Mouse (Mus musculus) midbrain, embryonic 14.5 days (tissue): ENCODE results near the gene Pigr. TPM values are rescaled to one million over a fixed set of nuclear protein-coding genes. Genes with fewer than 3 reads are reported as not detected.

Experiments used
- ATAC-seq: fragments of 200-750 bp; cut with Nextera tagmentation; 2 replicates; pipeline ENCODE4 v1.8.0; 2017; ENCODE audit warnings: moderate number of reproducible peaks, moderate library complexity; ENCODE audit not compliant: low FRiP score, low TSS enrichment
- DNase-seq: peaks from one replicate; pipeline ENCODE4 v3.0.0-alpha.2; 2015
- H3K27ac ChIP-seq: fragments of 300-500 bp; sonication (generic); replicated peaks from 2 replicates; pipeline ENCODE4 v1.5.1; 2014; ENCODE audit warnings: mild to moderate bottlenecking, low read depth, low read length, moderate library complexity
- H3K27me3 ChIP-seq: fragments of 300-500 bp; sonication (generic); 2 replicates; pipeline ENCODE4 v1.6.1; 2014; ENCODE audit warnings: low read length, control low read depth, mixed read lengths; ENCODE audit not compliant: control insufficient read depth, insufficient read depth
- H3K36me3 ChIP-seq: fragments of 300-500 bp; sonication (generic); 2 replicates; pipeline ENCODE4 v1.6.1; 2014; ENCODE audit warnings: low read length, control low read depth; ENCODE audit not compliant: control insufficient read depth, insufficient read depth
- H3K4me1 ChIP-seq: fragments of 300-500 bp; sonication (generic); 2 replicates; pipeline ENCODE4 v1.6.1; 2014; ENCODE audit warnings: mild to moderate bottlenecking, antibody characterized with exemption, low read length, control low read depth; ENCODE audit not compliant: control insufficient read depth, insufficient read depth
- H3K4me2 ChIP-seq: fragments of 300-500 bp; sonication (generic); 2 replicates; pipeline ENCODE4 v1.6.1; 2014; ENCODE audit warnings: mild to moderate bottlenecking, low read length, moderate library complexity
- H3K4me3 ChIP-seq: fragments of 300-500 bp; sonication (generic); replicated peaks from 2 replicates; pipeline ENCODE4 v1.5.1; 2014; ENCODE audit warnings: low read depth, low read length
- H3K9ac ChIP-seq: fragments of 300-500 bp; sonication (generic); replicated peaks from 2 replicates; pipeline ENCODE4 v1.6.1; 2014; ENCODE audit warnings: mild to moderate bottlenecking, low read length, moderate library complexity
- H3K9me3 ChIP-seq: fragments of 300-500 bp; sonication (generic); 2 replicates; pipeline ENCODE4 v1.6.1; 2016; ENCODE audit warnings: low read length, control low read depth, mixed read lengths; ENCODE audit not compliant: control insufficient read depth
- WGBS: fragments of 180-500 bp; shearing (Covaris S2); extraction: QIAGEN DNeasy Blood & Tissue Kit; methylation state at CpG from one replicate; pipeline ENCODE4 v1.1.7; 2014; 5-methylcytosine and 5-hydroxymethylcytosine counted together
- polyA plus RNA-seq: library from polyadenylated mRNA; unstranded; fragments of >200 nt; fragmentation: Nextera tagmentation; extraction: Ambion mirVana; gene quantifications from 2 replicates; pipeline ENCODE4 v1.2.1, GENCODE M21; 2014

Pigr gene
- polyA plus RNA-seq, 1 experiment from 2014 or later = not detected

- DNase-seq (no peak), ATAC-seq (no peak)
- Histone ChIP-seq H3K27ac (no peak overlapping the region), H3K9ac (no peak overlapping the region), H3K27me3 (no peaks in the 10 kb centered on the region), H3K4me1 (no peaks in the 10 kb centered on the region), H3K4me3 (no peak overlapping the region), H3K9me3 (no peaks in the 10 kb centered on the region), H3K36me3 (no peaks in the 10 kb centered on the region), H3K4me2 (no peak overlapping the region)
- WGBS = 93% methylated on average over 4 of the region's 4 CpGs
Observed at GRCm38 (mm10) chr1:130864238-130864637, 37.8 kb downstream of the Pigr start.

GRCm38 (mm10) chr1:130864741-130865140 is 38.3 kb downstream of the Pigr start:
- no peak for DNase-seq
- Histone ChIP-seq H3K4me1 (no peaks in the 10 kb centered on the region), H3K27me3 (no peaks in the 10 kb centered on the region), H3K4me2 (no peak overlapping the region), H3K9me3 (no peaks in the 10 kb centered on the region), H3K9ac (no peak overlapping the region), H3K27ac (no peak overlapping the region), H3K4me3 (no peak overlapping the region), H3K36me3 (no peaks in the 10 kb centered on the region)
- 90% methylated on average over 5 of the region's 5 CpGs for WGBS
- no peak for ATAC-seq

- Histone ChIP-seq H3K4me1 (no peaks in the 10 kb centered on the region), H3K36me3 (no peaks in the 10 kb centered on the region), H3K4me3 (no peak within 1 kb of the TSS), H3K27ac (no peak within 1 kb of the TSS), H3K27me3 (no peaks in the 10 kb centered on the region), H3K9me3 (no peaks in the 10 kb centered on the region), H3K9ac (no peak within 1 kb of the TSS), H3K4me2 (no peak within 1 kb of the TSS)
- DNase-seq = no peak
- WGBS = 75% methylated on average over 7 of the region's 7 CpGs
- no peak for ATAC-seq
Observed at GRCm38 (mm10) chr1:130865541-130866221, 39.2 kb downstream of the Pigr start, which contains the start of gene Fcmr. Gene Fcmr (plus strand): TSS chr1:130865669.

- DNase-seq (no peak), ATAC-seq (no peak)
- Histone ChIP-seq H3K27me3 (peaks cover 5% of the 10 kb centered on the region; the same call in 1 of the 2 replicates), H3K4me2 (no peak overlapping the region), H3K4me1 (no peaks in the 10 kb centered on the region), H3K27ac (no peak overlapping the region), H3K4me3 (no peak overlapping the region), H3K36me3 (no peaks in the 10 kb centered on the region), H3K9me3 (no peaks in the 10 kb centered on the region), H3K9ac (no peak overlapping the region)
- 91% methylated on average over 2 of the region's 2 CpGs for WGBS
Observed at GRCm38 (mm10) chr1:130872912-130873311, 46.4 kb downstream of the Pigr start.

GRCm38 (mm10) chr1:130875139-130875538 is 48.7 kb downstream of the Pigr start:
- WGBS = 38% methylated on average over 3 of the region's 3 CpGs
- Histone ChIP-seq H3K27me3 (peaks cover 10% of the 10 kb centered on the region; the same call in 1 of the 2 replicates), H3K9ac (no peak overlapping the region), H3K4me1 (no peaks in the 10 kb centered on the region), H3K4me3 (no peak overlapping the region), H3K9me3 (no peaks in the 10 kb centered on the region), H3K4me2 (no peak overlapping the region), H3K36me3 (no peaks in the 10 kb centered on the region), H3K27ac (no peak overlapping the region)
- peak; percentile 85 for DNase-seq
- ATAC-seq = no peak

- H3K4me1 ChIP-seq = no peaks in the 10 kb centered on the region
- DNase-seq = no peak
- no peak overlapping the region for H3K4me3 ChIP-seq
- no peak overlapping the region for H3K27ac ChIP-seq
- no peak overlapping the region for H3K4me2 ChIP-seq
- no peaks in the 10 kb centered on the region for H3K9me3 ChIP-seq
- no peak overlapping the region for H3K9ac ChIP-seq
- 68% methylated on average over 3 of the region's 3 CpGs for WGBS
- peaks cover 10% of the 10 kb centered on the region; the same call in 1 of the 2 replicates for H3K27me3 ChIP-seq
- ATAC-seq = no peak
- H3K36me3 ChIP-seq = no peaks in the 10 kb centered on the region
Observed at GRCm38 (mm10) chr1:130875910-130876309, 49.4 kb downstream of the Pigr start.

- Histone ChIP-seq H3K9ac (no peak overlapping the region), H3K4me1 (no peaks in the 10 kb centered on the region), H3K27me3 (peaks cover 10% of the 10 kb centered on the region; the same call in 1 of the 2 replicates), H3K27ac (no peak overlapping the region), H3K4me2 (no peak overlapping the region), H3K4me3 (no peak overlapping the region), H3K36me3 (no peaks in the 10 kb centered on the region), H3K9me3 (no peaks in the 10 kb centered on the region)
- ATAC-seq = no peak
- peak; percentile 94 for DNase-seq
- WGBS = 25% methylated on average over 3 of the region's 3 CpGs
Observed at GRCm38 (mm10) chr1:130876931-130877509, 50.5 kb downstream of the Pigr start.

GRCm38 (mm10) chr1:130877889-130878614 is 51.6 kb downstream of the Pigr start:
- Histone ChIP-seq H3K4me2 (peak overlapping the region; percentile 83), H3K9ac (peak overlapping the region; percentile 58), H3K9me3 (no peaks in the 10 kb centered on the region), H3K27me3 (peaks cover 10% of the 10 kb centered on the region; the same call in 1 of the 2 replicates), H3K27ac (no peak overlapping the region), H3K4me1 (no peaks in the 10 kb centered on the region), H3K36me3 (no peaks in the 10 kb centered on the region), H3K4me3 (peak overlapping the region; percentile 46)
- 2% methylated on average over 43 of the region's 43 CpGs for WGBS
- ATAC-seq (peak; percentile 56; the same call in 1 of the 2 replicates), DNase-seq (peak; percentile 70)
